8 mouse cellular contexts compared by ENCODE assay signal in the genomic region with DNA sequence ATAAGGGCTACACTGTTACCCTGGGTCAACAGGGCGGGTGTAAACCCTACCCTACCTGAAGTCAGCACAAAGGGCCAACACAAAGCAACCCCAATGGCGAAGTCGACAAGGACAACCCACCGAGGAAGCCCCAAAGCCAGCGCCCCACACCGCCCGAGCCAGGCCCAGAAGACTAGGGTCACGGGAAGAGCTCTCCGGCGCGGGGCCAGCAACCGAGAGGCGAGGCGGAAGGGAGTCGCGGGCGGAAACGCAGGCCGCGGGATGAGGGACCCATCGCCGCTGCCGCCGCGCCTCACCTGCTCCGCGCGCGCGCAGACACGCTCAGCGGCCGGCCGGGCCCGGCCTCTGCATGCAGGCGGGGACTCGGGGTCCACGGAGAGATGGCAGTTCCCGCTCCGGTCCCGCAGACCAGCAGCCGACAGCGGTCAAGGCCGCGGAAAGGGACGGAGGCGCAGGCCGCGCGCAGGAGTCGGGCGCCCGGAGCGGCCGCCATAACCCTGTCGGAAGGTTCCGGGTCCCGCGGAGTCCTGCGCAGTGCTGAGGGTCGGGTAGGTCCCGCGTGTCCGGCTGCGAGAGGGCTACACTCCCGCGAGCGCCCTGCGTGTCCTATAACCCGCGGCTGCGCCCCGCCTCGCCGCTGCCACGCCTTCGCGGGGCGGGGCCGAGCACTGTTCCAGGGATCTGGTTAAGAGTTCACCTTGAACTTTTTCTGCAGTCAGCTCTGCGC. TPM values are rescaled to one million over a fixed set of nuclear protein-coding genes. Genes with fewer than 3 reads are reported as not detected.
DNase-seq lines count a peak whose midpoint lies in the region; ATAC-seq and TF ChIP-seq lines count a peak whose summit lies in the region.

A gene (minus strand): TSS at position 582 of the 727 bp plus-strand sequence.

- intact Hi-C loops in left cerebral cortex, postnatal 25 days (cut with DNase I), result no loop called here

- TF ChIP-seq CTCF in hindbrain, postnatal 0 days (IDR thresholded peaks at IDR 0.05; ENCODE audit: low read depth), result no peak

- peaks cover 12% of the 10 kb centered on the region; the same call in 1 of the 2 replicates for H3K4me1 ChIP-seq in hindbrain, postnatal 0 days (ENCODE audit: insufficient read depth, low read length)

- no peaks in the 10 kb centered on the region for H3K36me3 ChIP-seq in hindbrain, postnatal 0 days (ENCODE audit: insufficient read depth, low read length)

- H3K27ac ChIP-seq in hindbrain, postnatal 0 days, result peak within 1 kb of the TSS; percentile 83

- ATAC-seq in hindbrain, postnatal 0 days, result peak; percentile 95

- H3K4me2 ChIP-seq in hindbrain, postnatal 0 days (ENCODE audit: low read depth, low read length), result peak within 1 kb of the TSS; percentile 83

- peak; percentile 57 for DNase-seq in T-cell, adult 2 months (ENCODE audit: low spot score)
- peak; percentile 78 to 84 for DNase-seq in cerebellum, postnatal 25 days
- DNase-seq in gastrocnemius, adult 8-10 months (ENCODE audit: low spot score in 2 of 2), result peak; percentile 80 to 83
- DNase-seq in hindbrain, postnatal 0 days (ENCODE audit: low spot score), result peak; percentile 72
- DNase-seq in left cerebral cortex, postnatal 25 days (ENCODE audit: low spot score in 2 of 2), result peak; percentile 61 to 66
- DNase-seq in mesoderm, embryonic 11.5 days (ENCODE audit: low read depth, low spot score), result peak; percentile 73
- peak; percentile 39 to 57 for DNase-seq in right cerebral cortex, postnatal 36 days (ENCODE audit: low spot score in 2 of 2)
- DNase-seq in yolk sac, embryonic 10.5 days (ENCODE audit: low spot score), result peak; percentile 81

- peak within 1 kb of the TSS; percentile 81 for H3K9ac ChIP-seq in hindbrain, postnatal 0 days (replicated peaks; ENCODE audit: low read length)

- peak within 1 kb of the TSS; percentile 56 for H3K4me3 ChIP-seq in hindbrain, postnatal 0 days (ENCODE audit: low read length)

- WGBS in hindbrain, postnatal 0 days, result under 1% methylated on average over 81 of the region's 81 CpGs

- no peaks in the 10 kb centered on the region for H3K27me3 ChIP-seq in hindbrain, postnatal 0 days (ENCODE audit: insufficient read depth, low read length)

- no peaks in the 10 kb centered on the region for H3K9me3 ChIP-seq in hindbrain, postnatal 0 days (ENCODE audit: low read length)

RNA-seq across cellular contexts. Expression of the gene that starts here (rescaled TPM):
- total RNA-seq in gastrocnemius, adult 8-10 months (2022), result 10 to 100 TPM; 33.4 to 42.6 (median 37.6) TPM
- total RNA-seq in hindbrain, postnatal 0 days (2014; rRNA removed), result 13.2 and 18.9 TPM in 2 replicates
- 47.6 and 50.7 TPM in 2 replicates for polyA plus RNA-seq in hindbrain, postnatal 0 days (2015; fragmentation: Nextera tagmentation; extraction: Ambion mirVana)
- 10 to 100 TPM; 18.3 to 19.4 TPM for total RNA-seq in left cerebral cortex, postnatal 25 days (2021)

Comparison
In these comparisons a context has a peak if more than half of its experiments do, and no peak if none do; other contexts are left out.
1. Peak in every context shown above with its lines: DNase-seq, ATAC-seq, H3K4me3 ChIP-seq and H3K27ac ChIP-seq.